Mouse (Mus musculus) embryonic facial prominence, embryonic 12.5 days (tissue): ENCODE measurements around the gene Bcl7a. TPM values are rescaled to one million over a fixed set of nuclear protein-coding genes. Genes with fewer than 3 reads are reported as not detected.

Experiments
- ATAC-seq: fragments of 200-750 bp; cut with Nextera tagmentation; 2 replicates; pipeline ENCODE4 v1.8.0; 2017; ENCODE audit not compliant: insufficient number of reproducible peaks, insufficient read depth, low FRiP score, low TSS enrichment
- H3K27ac ChIP-seq: fragments of 300-500 bp; sonication (generic); 2 replicates; pipeline ENCODE4 v1.5.1; 2016; ENCODE audit warnings: mild to moderate bottlenecking
- H3K27me3 ChIP-seq: fragments of 300-500 bp; sonication (generic); 2 replicates; pipeline ENCODE4 v1.6.1; 2016; ENCODE audit warnings: mild to moderate bottlenecking, moderate library complexity
- H3K36me3 ChIP-seq: fragments of 300-500 bp; sonication (generic); 2 replicates; pipeline ENCODE4 v1.6.1; 2016; ENCODE audit warnings: mild to moderate bottlenecking
- H3K4me1 ChIP-seq: fragments of 300-500 bp; sonication (generic); 2 replicates; pipeline ENCODE4 v1.6.1; 2016
- H3K4me2 ChIP-seq: fragments of 300-500 bp; sonication (generic); replicated peaks from 2 replicates; pipeline ENCODE4 v1.6.1; 2016; ENCODE audit warnings: mild to moderate bottlenecking, moderate library complexity
- H3K4me3 ChIP-seq: fragments of 300-500 bp; sonication (generic); 2 replicates; pipeline ENCODE4 v1.5.1; 2016; ENCODE audit warnings: mild to moderate bottlenecking
- H3K9ac ChIP-seq: fragments of 300-500 bp; sonication (generic); 2 replicates; pipeline ENCODE4 v1.6.1; 2016; ENCODE audit warnings: mild to moderate bottlenecking, moderate library complexity
- H3K9me3 ChIP-seq: fragments of 300-500 bp; sonication (generic); 2 replicates; pipeline ENCODE4 v1.6.1; 2016; ENCODE audit warnings: mild to moderate bottlenecking, moderate library complexity
- WGBS: fragments of 180-500 bp; shearing (Covaris S2); methylation state at CpG from one replicate; pipeline ENCODE4 v1.1.7; 2016; 5-methylcytosine and 5-hydroxymethylcytosine counted together
- polyA plus RNA-seq: library from polyadenylated mRNA; unstranded; fragments of >200 nt; fragmentation: Nextera tagmentation; extraction: Ambion mirVana; gene quantifications from 2 replicates; pipeline ENCODE4 v1.2.1, GENCODE M21; 2016

Bcl7a gene
- polyA plus RNA-seq, 1 experiment from 2014 or later = 41.8 TPM

DNA sequence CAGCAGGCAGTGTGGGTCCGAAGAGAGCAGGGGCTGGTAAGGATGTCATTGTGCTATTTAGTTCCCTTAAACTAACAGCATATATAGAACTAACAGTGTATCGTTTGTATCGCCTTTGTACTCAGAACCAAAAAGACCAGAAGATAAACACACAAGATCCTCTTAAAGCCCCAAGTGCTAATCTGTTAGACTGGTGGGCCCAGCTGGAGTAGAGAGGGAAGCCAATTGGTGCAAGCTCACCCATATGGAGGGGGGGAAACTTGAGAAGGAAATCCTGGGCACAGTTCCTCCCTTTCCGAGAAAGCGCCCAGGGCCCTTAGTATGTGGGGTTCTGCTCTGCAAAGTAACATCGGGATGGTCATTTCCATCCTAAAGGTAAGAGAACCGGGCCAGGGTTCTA, 33.4 kb upstream of the Bcl7a start:
- Histone ChIP-seq H3K36me3 (no peaks in the 10 kb centered on the region), H3K9me3 (no peaks in the 10 kb centered on the region), H3K4me1 (peaks cover 29% of the 10 kb centered on the region), H3K27me3 (no peaks in the 10 kb centered on the region), H3K4me2 (peak overlapping the region; percentile 21; the same call in 1 of the 2 replicates), H3K27ac (peak overlapping the region; percentile 37), H3K9ac (no peak overlapping the region), H3K4me3 (no peak overlapping the region)
- no peak for ATAC-seq
- WGBS = 57% methylated on average over 7 of the region's 7 CpGs

DNA sequence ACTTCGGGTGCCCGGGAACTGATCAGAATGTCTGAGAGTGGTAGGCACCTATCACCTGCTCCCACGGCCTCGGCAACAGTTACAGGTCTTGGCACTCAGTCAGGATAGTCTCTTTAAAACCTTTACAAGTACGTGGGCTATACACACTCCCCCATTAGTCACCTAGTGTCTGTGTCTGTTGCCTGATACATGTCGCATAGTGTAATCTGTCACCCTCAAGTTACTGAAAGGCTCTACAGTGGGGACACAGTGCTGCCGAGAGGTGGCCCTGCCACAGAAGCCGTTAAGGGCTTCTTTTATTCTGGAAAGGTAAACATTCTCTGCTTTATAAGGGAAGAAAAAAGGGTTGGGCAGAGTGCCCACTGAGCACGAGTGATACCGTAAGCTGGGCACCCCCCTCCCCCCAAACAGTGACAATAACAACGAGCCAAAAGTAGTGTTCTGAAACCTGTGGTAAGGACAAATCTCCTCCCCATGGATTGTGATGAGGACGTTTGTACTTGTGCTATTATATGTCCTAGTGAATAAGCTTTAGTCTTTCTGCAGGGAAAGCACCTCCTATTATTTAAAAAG, 30.5 kb upstream of the Bcl7a start:
- H3K27ac ChIP-seq = no peak overlapping the region
- no peak overlapping the region for H3K4me2 ChIP-seq
- H3K4me3 ChIP-seq = no peak overlapping the region
- no peaks in the 10 kb centered on the region for H3K27me3 ChIP-seq
- H3K36me3 ChIP-seq = no peaks in the 10 kb centered on the region
- no peak for ATAC-seq
- H3K9ac ChIP-seq = no peak overlapping the region
- no peaks in the 10 kb centered on the region for H3K9me3 ChIP-seq
- H3K4me1 ChIP-seq = peaks cover 35% of the 10 kb centered on the region
- WGBS = 72% methylated on average over 12 of the region's 12 CpGs

DNA sequence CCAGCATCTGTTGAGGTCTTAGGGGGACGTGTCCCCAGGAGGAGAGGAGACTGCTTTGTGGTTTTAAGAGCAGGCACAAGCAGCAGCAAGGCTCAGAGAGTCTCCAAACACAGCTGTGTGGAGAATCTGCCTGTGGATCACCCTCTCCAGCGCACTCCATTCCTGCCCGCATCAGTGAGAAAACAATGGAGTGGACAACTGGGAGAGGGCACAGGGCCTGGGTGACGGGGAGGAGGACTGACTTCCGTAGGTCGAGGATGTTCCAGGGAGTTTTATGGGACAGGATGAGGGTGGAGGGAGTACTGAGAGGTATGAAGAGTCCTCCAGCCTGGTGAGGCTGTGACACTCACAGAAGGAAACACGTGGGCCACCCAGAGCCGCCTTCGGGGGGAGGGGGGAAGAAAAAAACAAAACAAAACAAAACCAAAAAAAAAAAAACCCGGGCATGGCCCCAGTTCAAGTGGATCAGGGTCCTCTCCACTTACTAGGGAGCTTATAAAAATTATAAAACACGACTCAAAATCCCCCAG, 29.7 kb upstream of the Bcl7a start:
- WGBS = 50% methylated on average over 11 of the region's 11 CpGs
- Histone ChIP-seq H3K4me1 (peaks cover 37% of the 10 kb centered on the region), H3K36me3 (no peaks in the 10 kb centered on the region), H3K9me3 (no peaks in the 10 kb centered on the region), H3K9ac (no peak overlapping the region), H3K4me2 (no peak overlapping the region), H3K27me3 (no peaks in the 10 kb centered on the region), H3K27ac (no peak overlapping the region), H3K4me3 (no peak overlapping the region)
- ATAC-seq = no peak

DNA sequence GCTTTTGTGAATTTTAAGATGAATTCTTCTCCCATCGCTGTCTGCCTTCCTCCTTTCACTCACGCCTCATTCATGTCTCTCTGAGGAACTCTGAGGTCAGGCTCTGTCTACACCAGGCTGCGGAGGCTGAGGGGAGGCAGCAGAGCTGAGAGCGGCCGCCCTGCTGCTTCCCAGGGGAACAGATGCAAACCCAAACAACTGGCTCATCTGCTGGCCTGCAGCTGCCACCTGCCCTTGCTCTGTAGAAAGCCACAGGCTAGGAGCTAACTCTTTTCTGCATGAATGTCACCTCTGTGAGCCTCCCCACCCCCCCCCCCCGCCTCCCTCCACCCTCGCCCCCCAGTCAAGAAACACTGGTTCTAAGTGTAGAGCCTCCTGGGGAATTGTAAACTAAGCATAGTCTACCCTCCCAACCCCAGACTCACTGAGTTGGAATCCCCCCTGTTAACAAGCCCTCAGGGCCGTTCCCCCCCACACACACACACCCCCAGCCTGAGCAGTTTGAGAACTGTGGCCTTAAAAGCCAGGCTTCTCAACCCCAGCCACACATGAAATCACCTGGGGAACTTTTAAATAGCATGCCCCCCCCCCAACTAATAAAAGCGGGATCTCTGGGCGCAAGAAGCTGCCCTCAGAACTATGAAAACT, 28.3 kb upstream of the Bcl7a start:
- ATAC-seq = no peak
- Histone ChIP-seq H3K36me3 (no peaks in the 10 kb centered on the region), H3K4me2 (no peak overlapping the region), H3K27me3 (no peaks in the 10 kb centered on the region), H3K9me3 (no peaks in the 10 kb centered on the region), H3K4me1 (peaks cover 28% of the 10 kb centered on the region), H3K4me3 (no peak overlapping the region), H3K9ac (no peak overlapping the region), H3K27ac (no peak overlapping the region)
- WGBS = 33% methylated on average over 8 of the region's 10 CpGs

DNA sequence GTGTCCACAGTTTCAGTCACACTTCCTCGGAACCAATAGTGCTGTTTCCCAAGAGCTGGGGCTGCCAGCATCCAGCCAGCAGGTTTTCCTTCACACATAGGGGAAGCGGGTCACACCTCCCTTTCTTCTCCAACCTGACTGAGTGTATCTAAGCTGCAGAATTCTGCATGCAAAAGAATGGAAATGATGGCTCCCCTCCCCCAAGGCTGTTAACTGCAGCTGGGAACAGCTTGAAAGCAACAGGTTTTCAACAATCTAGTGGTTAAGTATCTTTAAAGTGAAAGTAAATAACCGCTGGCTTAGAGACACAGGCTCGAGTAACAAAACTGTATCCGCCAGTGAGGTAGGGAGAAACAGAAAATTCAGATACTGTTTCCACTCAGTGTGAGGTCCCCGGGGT, 25.6 kb upstream of the Bcl7a start:
- no peaks in the 10 kb centered on the region for H3K27me3 ChIP-seq
- peak; percentile 16; the same call in 1 of the 2 replicates for ATAC-seq
- no peaks in the 10 kb centered on the region for H3K36me3 ChIP-seq
- H3K4me1 ChIP-seq = peaks cover 24% of the 10 kb centered on the region
- H3K9ac ChIP-seq = no peak overlapping the region
- 0 out of 2 replicates have a peak overlapping the region, but pooled peaks have one; percentile 37 for H3K27ac ChIP-seq
- H3K4me2 ChIP-seq = peak overlapping the region; percentile 32
- H3K4me3 ChIP-seq = peak overlapping the region; percentile 11; the same call in 1 of the 2 replicates
- no peaks in the 10 kb centered on the region for H3K9me3 ChIP-seq
- WGBS = 17% methylated on average over 6 of the region's 6 CpGs

DNA sequence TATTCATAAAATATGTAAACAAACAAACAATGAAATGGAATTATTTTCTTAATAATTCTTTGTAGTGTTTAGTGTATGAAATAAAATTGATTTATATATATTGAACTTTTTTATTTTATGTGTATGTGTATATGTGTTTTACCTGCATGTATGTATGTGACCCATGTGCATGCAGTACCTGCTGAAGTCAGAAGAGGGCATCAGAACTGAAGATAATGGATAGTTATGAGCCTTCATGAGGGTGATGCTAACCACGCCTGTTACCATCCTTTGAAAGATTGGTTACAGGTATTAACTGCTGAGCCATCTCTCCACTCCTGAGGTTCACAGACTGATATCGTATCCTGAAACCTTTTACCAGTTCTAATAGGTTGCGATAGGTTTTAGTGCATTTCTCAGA, 23.5 kb upstream of the Bcl7a start:
- WGBS = 96% methylated on average over 3 of the region's 3 CpGs
- no peak overlapping the region for H3K9ac ChIP-seq
- peaks cover 27% of the 10 kb centered on the region for H3K4me1 ChIP-seq
- H3K27me3 ChIP-seq = no peaks in the 10 kb centered on the region
- no peaks in the 10 kb centered on the region for H3K36me3 ChIP-seq
- no peaks in the 10 kb centered on the region for H3K9me3 ChIP-seq
- ATAC-seq = no peak
- H3K4me3 ChIP-seq = no peak overlapping the region
- H3K4me2 ChIP-seq = no peak overlapping the region
- H3K27ac ChIP-seq = no peak overlapping the region

DNA sequence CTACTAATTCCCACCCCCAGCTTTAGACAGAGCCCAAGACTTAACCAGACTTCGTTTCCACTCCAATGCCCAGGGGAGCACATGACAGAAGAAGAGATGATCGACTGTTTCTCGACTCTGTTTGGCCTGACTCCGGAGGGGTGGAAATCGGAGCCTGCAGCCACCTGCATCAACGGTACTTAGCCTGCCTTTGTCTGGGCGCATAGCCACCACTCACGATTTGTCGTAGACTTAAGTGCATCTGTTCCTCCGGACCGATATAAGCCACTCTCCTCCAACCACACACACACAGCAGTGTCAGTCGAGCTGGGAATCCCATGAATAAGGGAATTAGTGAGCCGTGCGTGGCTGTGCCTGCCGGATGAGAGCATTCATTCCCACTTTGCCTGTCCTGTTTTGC, 19.4 kb upstream of the Bcl7a start:
- H3K4me3 ChIP-seq = no peak overlapping the region

DNA sequence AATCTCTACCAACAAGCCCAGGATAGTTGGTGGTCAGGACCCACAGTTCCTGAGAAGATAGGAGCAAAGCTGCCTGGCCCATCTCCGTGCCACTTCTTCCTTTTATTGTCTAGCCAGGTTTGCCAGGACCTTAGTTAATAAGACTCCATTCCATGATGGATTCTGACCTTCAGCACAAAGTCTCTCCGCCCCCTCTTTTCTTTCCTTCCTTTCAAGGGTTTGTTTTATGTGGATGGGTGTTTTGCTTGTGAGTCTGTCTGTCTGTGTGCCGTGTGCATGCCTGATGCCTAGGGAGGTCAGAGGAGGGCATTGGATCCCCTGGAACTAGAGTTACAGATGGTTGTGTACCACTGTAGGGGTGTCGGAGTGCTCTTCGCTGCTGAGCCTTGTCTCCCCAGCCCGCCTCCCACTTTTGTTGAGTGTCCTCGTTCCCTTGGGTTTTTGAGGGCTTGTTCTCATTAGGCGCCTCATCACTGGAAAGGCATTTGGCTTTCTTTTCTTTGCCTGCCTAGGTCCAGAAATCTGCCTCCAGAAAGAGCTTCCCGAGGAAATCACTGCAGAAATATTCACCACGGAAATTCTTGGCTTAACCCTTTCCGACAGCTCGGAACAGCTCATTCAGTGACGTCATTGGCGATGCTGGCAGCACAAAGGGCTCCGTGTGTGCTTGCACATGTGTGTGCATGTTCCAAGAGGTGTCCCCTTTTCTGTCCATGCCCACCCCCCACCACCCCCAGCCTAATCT, 17.5 kb upstream of the Bcl7a start:
- no peak overlapping the region for H3K9ac ChIP-seq
- peaks cover 21% of the 10 kb centered on the region for H3K4me1 ChIP-seq
- H3K4me2 ChIP-seq = no peak overlapping the region
- 56% methylated on average over 15 of the region's 15 CpGs for WGBS
- no peaks in the 10 kb centered on the region for H3K27me3 ChIP-seq
- no peak for ATAC-seq
- no peaks in the 10 kb centered on the region for H3K9me3 ChIP-seq
- no peak overlapping the region for H3K4me3 ChIP-seq
- peak overlapping the region; percentile 63; the same call in 1 of the 2 replicates for H3K27ac ChIP-seq
- H3K36me3 ChIP-seq = no peaks in the 10 kb centered on the region

More for the DNA sequence above, 19.4 kb upstream of the Bcl7a start:
- Histone ChIP-seq H3K9me3 (no peaks in the 10 kb centered on the region), H3K36me3 (no peaks in the 10 kb centered on the region), H3K27ac (peak overlapping the region; percentile 57), H3K27me3 (no peaks in the 10 kb centered on the region), H3K9ac (no peak overlapping the region), H3K4me2 (no peak overlapping the region), H3K4me1 (peaks cover 21% of the 10 kb centered on the region)
- 18% methylated on average over 15 of the region's 15 CpGs for WGBS
- ATAC-seq = 0 out of 2 replicates have a peak, but pooled peaks have one; percentile 38

DNA sequence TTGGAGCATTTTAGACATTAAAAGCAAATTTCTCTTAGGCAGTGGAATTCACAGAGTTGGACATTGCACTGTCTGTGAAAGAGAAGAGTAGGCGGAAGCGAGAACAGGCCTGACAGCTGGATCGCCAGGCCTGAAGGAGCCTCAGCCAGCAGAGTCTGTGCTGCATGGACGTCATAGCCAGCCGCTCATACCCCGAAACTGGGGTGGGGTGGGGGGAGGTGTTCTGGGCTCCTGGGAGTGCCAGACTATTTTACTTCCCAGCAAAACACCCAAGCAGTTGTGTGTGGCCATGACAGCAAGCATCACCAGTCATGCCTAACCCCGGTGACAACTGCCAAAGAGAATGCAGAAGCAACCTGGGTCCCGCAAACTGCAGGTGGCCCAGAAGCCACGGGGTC, 16.9 kb upstream of the Bcl7a start:
- Histone ChIP-seq H3K27ac (peak overlapping the region; percentile 63; the same call in 1 of the 2 replicates), H3K9ac (no peak overlapping the region), H3K4me2 (no peak overlapping the region), H3K27me3 (no peaks in the 10 kb centered on the region), H3K4me3 (no peak overlapping the region), H3K4me1 (peaks cover 21% of the 10 kb centered on the region), H3K9me3 (no peaks in the 10 kb centered on the region), H3K36me3 (no peaks in the 10 kb centered on the region)
- ATAC-seq = no peak
- 79% methylated on average over 9 of the region's 9 CpGs for WGBS

DNA sequence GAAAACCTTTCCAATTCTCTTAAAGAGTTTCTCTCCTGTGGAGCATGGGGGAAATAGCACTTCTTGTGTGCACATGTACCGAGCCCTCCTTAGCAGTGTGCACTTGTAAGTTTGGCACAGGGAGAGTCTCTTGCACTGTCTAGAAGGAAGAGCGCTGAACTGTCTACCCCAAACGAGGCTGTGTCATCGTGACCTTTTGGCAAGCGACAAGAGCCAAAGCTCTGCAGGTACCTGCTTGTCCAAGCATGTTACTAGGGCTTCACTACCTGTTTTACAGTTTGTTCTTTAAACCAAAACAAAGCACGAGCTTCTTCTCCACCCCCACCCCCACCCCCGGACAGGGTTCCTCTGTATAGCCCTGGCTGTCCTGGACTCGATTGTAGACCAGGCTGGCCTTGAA, 15.9 kb upstream of the Bcl7a start:
- Histone ChIP-seq H3K4me1 (peaks cover 21% of the 10 kb centered on the region), H3K27ac (no peak overlapping the region), H3K9me3 (no peaks in the 10 kb centered on the region), H3K4me3 (no peak overlapping the region), H3K27me3 (no peaks in the 10 kb centered on the region), H3K4me2 (no peak overlapping the region), H3K9ac (no peak overlapping the region), H3K36me3 (no peaks in the 10 kb centered on the region)
- no peak for ATAC-seq
- 84% methylated on average over 8 of the region's 8 CpGs for WGBS

DNA sequence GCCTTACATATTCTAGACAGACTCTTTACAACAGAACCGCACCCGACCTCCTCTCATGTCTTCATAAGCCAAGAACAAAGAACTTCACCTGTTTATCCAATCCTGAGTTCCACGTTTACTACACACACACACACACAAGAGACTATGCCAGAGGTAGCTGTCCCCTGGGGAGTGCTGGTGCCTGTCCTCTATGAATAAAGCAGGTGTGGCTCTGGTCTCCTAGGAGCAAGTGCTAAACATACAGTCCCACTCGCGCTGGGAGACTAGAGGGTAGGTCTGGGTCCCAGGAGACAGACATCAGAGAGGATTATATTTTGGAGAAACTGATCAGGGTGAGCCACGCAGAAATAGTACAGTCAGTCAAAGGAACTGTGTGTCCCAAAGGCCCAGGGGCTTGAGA, 10.1 kb upstream of the Bcl7a start:
- H3K9ac ChIP-seq = no peak overlapping the region
- no peaks in the 10 kb centered on the region for H3K9me3 ChIP-seq
- H3K4me3 ChIP-seq = no peak overlapping the region
- no peak overlapping the region for H3K27ac ChIP-seq
- H3K4me1 ChIP-seq = no peaks in the 10 kb centered on the region
- no peak for ATAC-seq
- H3K27me3 ChIP-seq = no peaks in the 10 kb centered on the region
- no peak overlapping the region for H3K4me2 ChIP-seq
- 82% methylated on average over 6 of the region's 6 CpGs for WGBS
- no peaks in the 10 kb centered on the region for H3K36me3 ChIP-seq
